Mouse (Mus musculus) stomach, postnatal 0 days (tissue): ENCODE data around the gene Rabgap1l. TPM values are rescaled to one million over a fixed set of nuclear protein-coding genes. Genes with fewer than 3 reads are reported as not detected.
A peak's percentile ranks its signal among the peaks of the same experiment; 100 is the strongest.

Source experiments
- ATAC-seq: fragments of 200-750 bp; cut with Nextera tagmentation; 2 replicates; pipeline ENCODE4 v1.8.0; 2017; ENCODE audit not compliant: low FRiP score, low TSS enrichment
- DNase-seq: peaks from one replicate; pipeline ENCODE4 v3.0.0-alpha.2; 2016; ENCODE audit warnings: low spot score
- H3K27ac ChIP-seq: fragments of 300-500 bp; sonication (generic); replicated peaks from 2 replicates; pipeline ENCODE4 v1.5.1; 2014; ENCODE audit warnings: mild to moderate bottlenecking, control low read depth
- H3K27me3 ChIP-seq: fragments of 300-500 bp; sonication (generic); 2 replicates; pipeline ENCODE4 v1.6.1; 2014; ENCODE audit warnings: low read length; ENCODE audit not compliant: control insufficient read depth, insufficient read depth
- H3K36me3 ChIP-seq: fragments of 300-500 bp; sonication (generic); 2 replicates; pipeline ENCODE4 v1.6.1; 2014; ENCODE audit warnings: low read length, mixed read lengths; ENCODE audit not compliant: control insufficient read depth, insufficient read depth
- H3K4me1 ChIP-seq: fragments of 300-500 bp; sonication (generic); replicated peaks from 2 replicates; pipeline ENCODE4 v1.6.1; 2014; ENCODE audit warnings: antibody characterized with exemption; ENCODE audit not compliant: control insufficient read depth, insufficient read depth
- H3K4me2 ChIP-seq: fragments of 300-500 bp; sonication (generic); replicated peaks from 2 replicates; pipeline ENCODE4 v1.6.1; 2014; ENCODE audit warnings: low read depth, mild to moderate bottlenecking, control low read depth, moderate library complexity
- H3K4me3 ChIP-seq: fragments of 300-500 bp; sonication (generic); 2 replicates; pipeline ENCODE4 v1.5.1; 2014; ENCODE audit warnings: low read depth, low read length, control low read depth
- H3K9ac ChIP-seq: fragments of 300-500 bp; sonication (generic); 2 replicates; pipeline ENCODE4 v1.6.1; 2014; ENCODE audit warnings: mild to moderate bottlenecking, low read length, control low read depth, mixed read lengths
- H3K9me3 ChIP-seq: fragments of 300-500 bp; sonication (generic); 2 replicates; pipeline ENCODE4 v1.6.1; 2016; ENCODE audit warnings: low read length; ENCODE audit not compliant: control insufficient read depth
- CTCF ChIP-seq: IDR thresholded peaks from 2 replicates; pipeline ENCODE4 v1.5.1; 2016; ENCODE audit warnings: antibody characterized with exemption, low read depth, mild to moderate bottlenecking, moderate library complexity
- EP300 ChIP-seq: optimal IDR thresholded peaks from 2 replicates; pipeline ENCODE3; 2016; ENCODE audit warnings: antibody characterized with exemption
- WGBS: fragments of 180-500 bp; shearing (Covaris S2); extraction: QIAGEN DNeasy Blood & Tissue Kit; methylation state at CpG from one replicate; pipeline ENCODE4 v1.1.7; 2014; 5-methylcytosine and 5-hydroxymethylcytosine counted together
- polyA plus RNA-seq: library from polyadenylated mRNA; unstranded; fragments of >200 nt; fragmentation: Nextera tagmentation; extraction: Ambion mirVana; gene quantifications from 2 replicates; pipeline ENCODE4 v1.2.1, GENCODE M21; 2015

The Rabgap1l gene
- polyA plus RNA-seq, 1 experiment from 2014 or later, result 19.6 TPM

DNA sequence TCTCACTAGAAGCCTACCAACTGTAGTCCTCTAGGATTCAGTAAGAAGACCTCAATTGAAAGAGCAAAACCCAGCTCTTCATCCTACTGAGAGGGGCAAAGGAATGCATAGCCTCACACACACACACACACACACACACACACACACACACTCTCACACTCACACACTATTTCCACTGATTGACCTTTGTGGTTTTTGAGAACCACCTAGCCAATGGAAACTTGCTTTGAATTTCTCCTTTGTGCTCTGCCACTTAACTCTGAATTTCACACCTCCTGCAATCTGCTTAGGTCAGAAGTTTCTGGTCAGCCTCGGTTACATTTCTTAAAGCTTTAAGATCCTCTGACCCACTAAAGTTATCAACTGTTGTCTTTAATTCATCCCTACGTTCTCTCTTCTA is 12.3 kb upstream of the Rabgap1l start:
- DNase-seq (no peak), ATAC-seq (no peak)
- Histone ChIP-seq H3K36me3 (no peaks in the 10 kb centered on the region), H3K27ac (no peak overlapping the region), H3K4me3 (no peak overlapping the region), H3K9ac (no peak overlapping the region), H3K4me2 (no peak overlapping the region), H3K9me3 (no peaks in the 10 kb centered on the region), H3K4me1 (no peaks in the 10 kb centered on the region), H3K27me3 (no peaks in the 10 kb centered on the region)
- WGBS, result 46% methylated on average over 2 of the region's 2 CpGs
- TF ChIP-seq EP300 (no peak), CTCF (no peak)

DNA sequence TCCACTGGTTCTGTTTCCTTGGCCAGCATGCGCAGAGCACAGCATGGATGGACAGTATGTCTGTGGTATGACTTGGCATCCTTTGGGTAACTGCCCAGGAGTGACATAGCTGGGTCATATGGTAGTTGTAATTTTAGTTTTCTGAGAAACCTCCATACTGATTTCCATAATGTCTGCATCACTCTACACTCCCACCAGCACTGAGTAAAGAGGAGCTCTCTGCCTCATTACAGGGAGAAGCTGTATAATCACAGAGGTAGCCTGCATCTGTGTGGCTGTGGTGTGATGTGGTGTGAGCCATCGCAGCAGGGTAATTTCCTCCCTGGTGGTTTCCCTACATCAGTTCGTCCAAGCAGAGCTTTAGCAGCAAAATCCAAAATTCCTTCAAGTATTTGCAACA is 7.0 kb upstream of the Rabgap1l start:
- TF ChIP-seq EP300 (no peak), CTCF (no peak)
- Histone ChIP-seq H3K9ac (no peak overlapping the region), H3K27ac (no peak overlapping the region), H3K27me3 (no peaks in the 10 kb centered on the region), H3K4me1 (no peaks in the 10 kb centered on the region), H3K9me3 (no peaks in the 10 kb centered on the region), H3K4me3 (no peak overlapping the region), H3K36me3 (no peaks in the 10 kb centered on the region), H3K4me2 (no peak overlapping the region)
- ATAC-seq (no peak), DNase-seq (no peak)
- WGBS, result 82% methylated on average over 3 of the region's 3 CpGs

DNA sequence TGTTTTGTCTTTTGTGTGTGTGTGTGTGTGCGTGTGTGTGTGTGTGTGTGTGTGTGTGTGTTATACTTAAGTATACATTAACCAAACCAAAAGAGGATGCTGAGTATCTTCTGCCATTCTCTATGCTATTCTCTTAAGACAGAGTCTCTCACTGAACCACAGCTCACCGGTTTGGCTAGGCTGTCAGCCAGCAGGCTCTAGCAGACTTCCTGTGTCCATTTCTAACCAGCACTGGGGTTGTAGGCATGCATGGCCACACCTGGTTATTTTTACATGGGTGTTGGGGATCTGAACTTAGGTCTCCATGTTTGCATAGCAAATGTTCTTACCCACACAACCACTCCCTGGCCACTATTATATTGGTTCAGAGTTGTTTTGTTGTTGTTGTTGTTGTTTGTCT is 2.0 kb upstream of the Rabgap1l start:
- Histone ChIP-seq H3K27ac (no peak overlapping the region), H3K27me3 (no peaks in the 10 kb centered on the region), H3K4me3 (no peak overlapping the region), H3K9me3 (no peaks in the 10 kb centered on the region), H3K4me2 (no peak overlapping the region), H3K9ac (no peak overlapping the region), H3K36me3 (no peaks in the 10 kb centered on the region), H3K4me1 (no peaks in the 10 kb centered on the region)
- DNase-seq (no peak), ATAC-seq (no peak)
- TF ChIP-seq CTCF (no peak), EP300 (no peak)
- 78% methylated on average over 2 of the region's 2 CpGs for WGBS

DNA sequence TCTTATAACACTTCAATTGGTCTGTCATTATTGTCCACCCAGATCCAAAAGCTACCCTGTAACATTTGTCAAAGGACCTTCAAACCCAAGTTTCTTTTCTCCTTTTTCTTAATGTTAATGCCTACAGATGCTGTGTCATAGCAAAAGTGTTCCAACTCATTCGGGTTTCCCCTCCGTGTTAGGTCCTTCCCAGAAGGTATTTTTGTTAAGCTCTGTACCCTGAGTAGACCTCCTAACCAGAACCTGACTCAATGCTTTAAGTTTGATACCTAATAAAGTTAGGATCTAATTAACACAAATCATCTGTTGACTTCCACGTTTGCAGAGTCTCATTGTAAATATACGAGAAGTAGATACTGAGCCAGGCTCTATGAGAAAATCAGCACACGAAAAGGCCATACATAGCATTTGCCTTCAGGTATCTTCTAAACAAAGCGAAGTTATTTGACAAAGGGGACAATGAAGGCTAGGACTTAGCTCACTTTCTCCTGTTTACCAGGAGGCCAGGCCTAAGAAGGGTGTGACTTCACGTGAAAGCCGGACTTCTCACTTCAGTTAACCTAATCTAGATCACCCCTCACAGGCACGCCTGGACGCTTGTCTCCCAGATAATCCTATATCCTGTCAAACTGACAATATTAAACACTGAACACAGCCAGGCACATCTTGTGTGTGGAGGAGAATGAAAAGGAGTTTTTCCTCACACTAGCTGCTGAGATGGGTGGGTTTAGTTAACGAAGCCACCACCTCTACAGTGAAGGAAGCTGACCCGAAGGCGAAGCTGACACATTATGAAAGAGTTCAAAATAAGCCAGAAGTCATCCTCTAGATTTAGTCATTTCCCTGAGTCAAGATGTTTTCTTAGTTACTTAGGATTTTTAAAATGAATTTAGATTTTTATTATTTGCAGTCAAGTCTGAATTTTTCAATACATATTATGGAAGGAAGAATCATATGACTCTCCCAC is 1.1 kb upstream of the Rabgap1l start:
- ATAC-seq, result no peak
- no peak for DNase-seq
- Histone ChIP-seq H3K36me3 (no peaks in the 10 kb centered on the region), H3K9me3 (no peaks in the 10 kb centered on the region), H3K27ac (no peak overlapping the region), H3K4me1 (no peaks in the 10 kb centered on the region), H3K9ac (no peak overlapping the region), H3K27me3 (no peaks in the 10 kb centered on the region), H3K4me2 (no peak overlapping the region), H3K4me3 (no peak overlapping the region)
- TF ChIP-seq EP300 (no peak), CTCF (no peak)
- 62% methylated on average over 13 of the region's 13 CpGs for WGBS

DNA sequence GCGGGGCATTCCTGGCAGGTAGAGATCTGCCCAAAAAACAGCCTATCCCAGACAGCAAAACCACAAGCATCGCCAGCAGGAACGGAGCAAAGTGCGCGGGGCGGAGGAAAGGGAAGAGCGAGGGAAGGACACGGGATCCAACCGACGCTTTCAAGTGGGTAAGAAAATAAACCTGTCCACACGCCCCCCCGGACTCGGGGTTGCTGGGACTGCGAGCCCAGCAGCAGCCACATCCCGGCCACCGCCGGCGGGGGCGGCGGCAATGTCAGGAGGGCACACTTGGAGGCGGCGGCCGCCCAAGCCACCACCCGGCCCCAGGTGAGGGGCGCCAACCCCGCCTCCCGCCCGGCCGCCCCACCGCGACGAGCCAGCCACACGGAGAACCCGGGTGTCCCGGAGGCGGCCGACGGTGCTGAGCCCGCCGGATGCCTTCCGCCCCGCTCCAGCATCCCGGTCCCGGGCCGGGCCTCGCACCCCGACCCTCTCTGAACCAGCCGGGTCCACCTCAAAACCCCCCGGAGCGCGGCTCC is 790 bp downstream of the Rabgap1l start:
- peak overlapping the region; percentile 97 for H3K4me3 ChIP-seq
- H3K9me3 ChIP-seq, result no peaks in the 10 kb centered on the region
- H3K9ac ChIP-seq, result peak overlapping the region; percentile 85
- ATAC-seq, result peak; percentile 68
- H3K4me2 ChIP-seq, result peak overlapping the region; percentile 93
- WGBS, result 2% methylated on average over 39 of the region's 51 CpGs
- H3K27ac ChIP-seq, result peak overlapping the region; percentile 79
- H3K4me1 ChIP-seq, result no peaks in the 10 kb centered on the region
- no peaks in the 10 kb centered on the region for H3K36me3 ChIP-seq
- TF ChIP-seq CTCF (no peak), EP300 (no peak)
- DNase-seq, result no peak
- H3K27me3 ChIP-seq, result no peaks in the 10 kb centered on the region

DNA sequence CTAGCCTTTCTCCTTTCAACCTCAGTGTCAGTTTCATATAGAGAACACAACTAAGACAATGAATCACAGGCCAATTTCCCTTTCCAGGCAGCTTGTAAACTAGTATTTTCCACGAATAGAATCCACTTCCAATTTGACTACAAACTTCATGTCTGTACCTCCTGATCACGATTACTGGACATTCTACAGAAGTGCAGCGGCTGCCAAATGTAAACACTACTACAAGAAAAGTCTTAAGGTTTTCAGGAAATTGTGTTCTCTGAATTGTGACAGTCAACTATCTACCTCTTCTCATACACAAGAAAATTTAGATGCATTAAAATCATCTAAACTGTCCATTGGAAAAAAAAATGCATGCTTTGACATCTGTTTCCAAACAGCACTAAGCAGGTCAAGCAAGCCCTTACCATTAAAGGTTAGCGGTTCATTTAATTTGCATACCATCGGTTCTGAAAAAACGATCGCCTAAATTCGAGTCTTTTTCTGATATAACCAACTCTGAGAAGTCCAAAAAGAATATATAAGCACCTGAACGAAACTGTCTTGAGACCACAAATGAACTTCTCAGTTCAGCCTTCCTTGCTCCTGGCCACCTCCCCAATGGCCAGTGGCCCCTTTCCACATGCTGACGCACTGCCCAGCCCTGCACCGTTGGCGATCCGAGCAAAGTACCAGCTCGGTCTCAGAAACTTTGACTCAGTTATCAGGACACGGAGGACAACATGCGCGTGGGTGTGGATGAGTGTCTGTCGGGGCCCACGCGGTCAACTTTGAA is 1.4 kb downstream of the Rabgap1l start:
- H3K27me3 ChIP-seq, result no peaks in the 10 kb centered on the region
- H3K27ac ChIP-seq, result no peak overlapping the region; the same call in 1 of the 2 replicates
- no peaks in the 10 kb centered on the region for H3K9me3 ChIP-seq
- peak; percentile 47 for DNase-seq
- ATAC-seq, result peak; percentile 35
- H3K4me3 ChIP-seq, result peak overlapping the region; percentile 97
- no peaks in the 10 kb centered on the region for H3K4me1 ChIP-seq
- peak overlapping the region; percentile 93 for H3K4me2 ChIP-seq
- H3K9ac ChIP-seq, result peak overlapping the region; percentile 85
- no peaks in the 10 kb centered on the region for H3K36me3 ChIP-seq
- TF ChIP-seq CTCF (no peak), EP300 (no peak)
- WGBS, result 4% methylated on average over 20 of the region's 20 CpGs
